Mouse (Mus musculus) MN1 (cell line): ENCODE data around the gene Rbms3.

Experiments used
- DNase-seq: peaks from one replicate; pipeline ENCODE4 v3.0.0-alpha.2; 2016; ENCODE audit warnings: low spot score

Rbms3 gene

GRCm38 (mm10) chr9:117629771-117630170 lies at the start of gene Rbms3:
Gene Rbms3, minus strand, starts transcription at chr9:117629913.
- DNase-seq, result no peak

GRCm38 (mm10) chr9:117673311-117673710 lies 43.6 kb upstream of the Rbms3 start:
- no peak for DNase-seq

DNA sequence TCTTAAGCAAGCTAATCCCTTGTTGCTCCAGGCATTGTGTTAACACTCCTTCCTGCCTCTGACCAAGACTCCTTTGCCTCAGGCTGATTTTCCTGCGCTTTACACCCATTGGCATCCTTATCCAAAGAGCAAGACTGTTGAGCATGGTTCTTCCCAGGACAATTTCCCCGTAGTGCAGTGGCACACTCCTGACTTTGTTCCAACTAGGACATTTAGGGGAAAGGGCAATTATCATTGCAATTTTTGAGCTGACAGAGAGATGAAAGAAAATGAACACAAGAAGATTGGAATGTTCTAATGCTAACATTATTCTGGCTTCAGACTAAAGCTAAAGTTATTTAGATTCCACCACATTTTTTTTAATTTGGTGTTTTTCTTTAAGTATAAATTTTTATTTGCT lies 24.9 kb upstream of the Rbms3 start:
- DNase-seq, result no peak

DNA sequence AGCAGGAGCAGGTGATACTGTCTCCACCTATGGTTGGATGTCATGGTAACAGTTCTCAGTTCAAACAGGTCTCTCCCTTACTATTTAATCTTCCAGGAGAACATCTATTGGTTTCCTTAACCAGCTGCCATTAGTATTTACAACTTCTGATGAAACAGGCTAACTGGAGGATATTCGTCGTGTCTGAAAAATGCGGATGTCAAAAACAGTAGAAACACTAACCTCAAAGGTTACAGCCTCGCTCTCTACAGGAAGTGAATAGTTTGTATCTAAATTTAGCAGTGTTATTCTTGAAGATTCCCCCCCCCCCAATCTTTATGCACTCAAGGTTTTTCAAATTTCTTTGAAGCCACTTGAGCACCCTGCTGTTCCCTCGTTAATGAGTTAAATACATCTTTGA lies 23.9 kb upstream of the Rbms3 start:
- DNase-seq, result no peak

GRCm38 (mm10) chr9:117646131-117646530 lies 16.4 kb upstream of the Rbms3 start:
- DNase-seq, result no peak

DNA sequence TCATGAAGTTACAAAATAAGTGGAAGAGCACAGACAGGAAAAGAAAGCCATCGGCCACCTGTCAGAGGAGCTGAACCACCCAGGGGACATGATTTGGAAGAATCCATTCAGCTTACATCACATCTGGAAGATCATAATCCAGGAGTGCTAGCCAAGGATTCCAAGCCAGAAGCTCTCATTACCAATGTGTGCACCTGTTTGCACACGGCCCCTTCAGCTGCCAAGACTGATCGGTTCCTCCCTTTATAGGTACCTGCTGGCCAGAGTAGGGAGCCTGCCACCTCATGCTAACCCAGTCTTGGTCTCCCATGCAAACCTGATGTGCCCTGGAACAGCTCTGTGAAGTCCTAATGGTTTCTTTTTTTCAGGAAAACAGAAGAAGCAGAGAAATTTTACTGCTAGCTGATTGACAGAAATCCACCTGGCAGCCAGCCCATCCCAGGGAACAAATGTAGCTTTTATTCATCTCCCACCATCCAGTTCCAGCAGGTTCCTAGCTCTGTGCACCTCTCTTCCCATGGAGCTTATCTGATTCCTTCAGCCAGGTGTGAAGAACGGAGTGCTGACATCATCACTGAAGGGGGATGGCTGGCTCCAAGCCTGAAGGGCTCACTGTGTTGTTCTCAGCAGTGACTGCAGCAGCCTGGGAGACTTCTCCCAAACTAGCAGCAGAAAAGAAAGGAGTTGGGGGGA lies 11.5 kb upstream of the Rbms3 start:
- DNase-seq, result no peak

GRCm38 (mm10) chr9:117638623-117639185 lies 9.0 kb upstream of the Rbms3 start:
- DNase-seq, result no peak

DNA sequence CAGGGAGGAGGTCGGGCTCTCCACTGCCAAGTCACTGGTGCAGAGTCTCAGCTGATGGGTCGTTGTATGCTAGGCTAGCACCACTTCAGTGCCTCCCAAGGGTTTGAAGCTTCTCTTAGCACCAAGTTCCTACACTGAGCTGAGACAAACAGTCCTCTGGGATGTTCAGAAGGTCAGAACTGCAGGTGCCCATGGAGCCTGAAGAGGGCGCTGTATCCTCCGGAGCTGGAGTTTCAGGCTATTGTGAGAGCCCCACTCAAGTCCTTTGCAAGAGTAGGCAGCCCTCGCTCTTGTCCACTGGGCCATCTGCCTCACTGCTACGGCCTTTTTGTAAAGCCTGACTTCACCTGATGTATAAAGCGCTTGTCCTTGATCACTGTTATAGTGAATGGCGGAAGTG lies 6.8 kb upstream of the Rbms3 start:
- no peak for DNase-seq

DNA sequence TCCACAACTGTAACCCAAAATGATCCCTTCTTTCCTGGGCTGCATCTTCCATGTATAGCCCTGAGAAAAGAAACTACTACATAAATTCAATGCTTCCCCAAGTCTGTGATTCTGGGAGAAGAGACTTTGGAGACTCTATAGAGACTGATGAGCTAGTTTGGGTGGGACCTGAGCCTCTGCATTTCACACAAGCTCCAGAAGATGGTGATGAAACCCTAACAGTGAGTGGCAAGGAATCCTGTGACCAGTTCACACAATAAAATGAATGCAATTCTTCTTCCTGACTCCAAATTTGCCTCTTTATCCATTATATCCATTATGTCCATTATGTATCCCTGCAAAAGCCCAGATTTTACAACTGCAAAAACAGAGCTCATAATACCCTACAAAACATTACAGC lies 2.5 kb downstream of the Rbms3 start:
- no peak for DNase-seq

GRCm38 (mm10) chr9:117600781-117601180 lies 28.9 kb downstream of the Rbms3 start:
- no peak for DNase-seq

- no peak for DNase-seq
Observed at GRCm38 (mm10) chr9:117599341-117599740, 30.4 kb downstream of the Rbms3 start.

DNA sequence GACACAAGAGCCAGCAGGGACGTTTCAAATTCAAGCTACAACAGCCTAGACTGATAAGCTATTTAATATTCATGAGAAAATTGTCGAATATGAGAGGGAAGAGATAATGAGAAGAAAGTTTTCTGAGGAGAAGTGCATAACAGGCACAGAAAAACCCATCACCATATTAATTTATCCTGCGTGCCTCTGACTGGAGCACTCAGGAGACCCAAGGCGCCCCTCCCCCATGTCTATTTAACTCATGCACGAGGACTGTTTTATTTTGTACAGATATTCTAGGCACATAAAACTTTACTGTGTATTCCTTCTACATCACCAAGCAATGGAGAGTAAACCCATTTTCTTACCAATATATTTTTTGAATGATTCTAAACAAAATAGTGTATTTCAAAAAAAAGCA lies 33.6 kb downstream of the Rbms3 start:
- no peak for DNase-seq

- DNase-seq, result no peak
Observed at GRCm38 (mm10) chr9:117585345-117585744, 44.4 kb downstream of the Rbms3 start.

DNA sequence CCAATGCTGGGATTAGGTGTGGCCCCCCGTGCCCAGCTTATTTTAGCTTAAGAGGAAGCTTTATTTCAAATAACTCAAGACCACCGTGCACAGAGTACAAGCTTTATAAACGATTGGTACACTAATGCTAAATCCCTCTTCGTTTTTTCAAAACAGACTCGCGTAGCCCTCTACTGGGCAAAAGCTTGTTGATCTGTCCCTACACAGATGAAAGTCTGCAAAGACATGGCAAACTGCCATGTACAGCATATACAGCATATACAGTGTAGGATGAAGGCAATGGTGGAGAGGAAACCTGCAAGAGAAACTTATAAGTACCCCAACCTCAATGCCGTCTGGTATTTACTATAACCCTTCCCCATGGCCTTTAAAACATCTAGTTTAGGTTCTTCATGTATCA lies 46.1 kb downstream of the Rbms3 start:
- peak; percentile 52 for DNase-seq

DNA sequence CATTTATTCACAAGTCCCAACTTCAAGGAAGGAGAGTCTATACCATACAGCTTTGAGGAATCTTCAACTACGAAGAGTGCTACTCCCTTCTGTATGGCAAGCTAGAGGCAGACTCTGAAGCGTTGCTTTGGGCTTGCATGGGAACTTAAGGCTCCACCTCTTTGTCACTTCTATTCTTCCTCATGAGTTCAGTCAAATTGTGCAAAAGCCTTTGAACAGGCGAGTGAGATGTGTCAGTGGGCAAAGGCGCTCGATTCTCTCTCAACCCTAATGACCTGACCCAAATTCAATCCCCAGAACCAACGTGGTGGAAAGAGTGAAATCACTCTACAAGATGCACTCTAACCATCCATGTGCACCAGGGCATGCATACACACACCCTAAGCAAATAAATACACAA lies 47.1 kb downstream of the Rbms3 start:
- no peak for DNase-seq

DNA sequence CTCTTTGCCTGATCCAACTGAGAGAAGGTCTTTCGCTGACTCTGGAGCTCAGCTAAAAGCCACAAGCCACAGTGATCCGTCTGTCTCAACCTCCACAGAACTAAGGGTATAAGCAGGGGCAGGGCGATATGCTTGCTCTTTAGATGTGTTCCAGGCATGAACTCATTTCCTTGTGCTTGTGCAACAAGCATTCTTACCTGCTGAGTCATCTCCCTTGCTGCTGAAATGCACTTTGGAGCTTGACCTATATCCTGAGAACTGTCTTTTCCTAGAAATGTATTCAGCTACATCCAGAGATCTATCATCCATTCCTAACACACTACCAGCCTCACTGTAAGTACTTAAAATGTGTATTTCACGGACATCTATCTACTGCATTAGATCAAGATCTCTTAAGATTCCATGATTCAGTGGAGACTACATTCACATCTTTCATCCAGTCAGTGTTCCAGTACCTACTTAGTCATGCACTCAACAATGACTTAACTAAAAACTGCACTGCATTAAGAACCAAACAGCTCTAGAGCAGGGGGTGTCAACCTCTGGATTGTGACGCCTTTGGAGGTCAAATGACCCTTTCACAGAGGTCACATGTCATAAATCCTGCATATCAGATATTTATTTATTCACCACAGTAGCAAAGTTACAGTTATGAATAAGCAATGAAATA lies 58.4 kb downstream of the Rbms3 start:
- peak; percentile 25 for DNase-seq

- DNase-seq, result no peak
Observed at GRCm38 (mm10) chr9:117570240-117570821, 59.4 kb downstream of the Rbms3 start.

DNA sequence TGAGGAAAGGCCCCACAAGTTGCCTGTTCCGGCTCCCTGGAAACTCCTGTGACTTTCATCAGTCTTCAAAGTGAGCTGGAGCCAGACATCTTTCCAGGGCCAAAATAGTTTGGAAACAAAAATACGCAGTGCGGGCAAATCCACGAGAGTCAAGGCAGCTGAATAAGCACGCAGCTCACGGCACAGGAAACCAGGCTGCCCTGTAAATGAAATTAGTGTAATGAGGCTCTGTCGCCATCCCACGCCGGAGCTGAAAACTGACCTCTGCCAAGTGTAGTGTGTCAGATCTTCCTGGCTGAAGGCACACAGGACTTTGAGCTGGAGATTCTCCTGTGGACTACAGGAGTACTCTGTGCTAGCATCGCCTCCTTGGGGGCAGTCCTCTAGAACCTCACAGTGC lies 63.4 kb downstream of the Rbms3 start:
- peak; percentile 55 for DNase-seq

DNA sequence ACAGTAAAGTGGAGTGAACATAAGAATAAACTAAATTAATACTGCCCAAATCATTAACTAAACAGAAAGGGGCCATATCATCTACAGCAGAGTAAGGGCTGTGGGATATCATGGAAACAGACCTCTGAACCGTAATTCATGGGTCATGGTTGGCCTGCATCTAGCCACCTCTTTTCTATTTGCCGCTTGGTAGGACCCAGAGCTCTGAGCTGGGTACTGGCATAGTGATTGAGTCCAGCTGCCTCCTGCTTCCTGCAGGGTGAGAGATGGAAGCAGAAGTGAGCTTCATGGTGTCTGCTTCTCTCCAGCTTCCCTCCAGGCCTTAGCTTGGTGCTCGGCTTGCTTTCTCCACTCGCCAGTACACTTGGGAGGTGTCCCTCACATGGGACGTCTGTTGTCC lies 71.2 kb downstream of the Rbms3 start:
- DNase-seq, result no peak

GRCm38 (mm10) chr9:117554356-117554755 lies 75.4 kb downstream of the Rbms3 start:
- DNase-seq, result no peak

DNA sequence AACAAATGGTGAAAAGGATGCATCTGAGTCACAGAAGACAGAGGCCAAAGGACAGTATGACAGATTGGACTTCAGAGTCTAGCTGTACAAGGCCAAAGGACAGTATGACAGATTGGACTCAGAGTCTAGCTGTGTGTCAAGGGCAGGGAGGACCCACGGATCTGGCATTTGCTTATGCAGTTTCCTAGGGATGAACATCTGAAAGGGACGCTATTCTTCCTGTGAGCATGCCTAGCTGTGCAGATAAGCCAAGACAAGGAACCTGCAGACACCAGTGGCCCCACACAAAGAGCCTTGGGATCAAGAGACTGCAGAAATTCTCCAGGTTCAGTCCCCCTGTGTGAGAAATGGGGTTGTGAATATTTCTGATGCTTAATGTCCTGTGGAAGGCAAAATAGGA lies 100.4 kb downstream of the Rbms3 start:
- no peak for DNase-seq

DNA sequence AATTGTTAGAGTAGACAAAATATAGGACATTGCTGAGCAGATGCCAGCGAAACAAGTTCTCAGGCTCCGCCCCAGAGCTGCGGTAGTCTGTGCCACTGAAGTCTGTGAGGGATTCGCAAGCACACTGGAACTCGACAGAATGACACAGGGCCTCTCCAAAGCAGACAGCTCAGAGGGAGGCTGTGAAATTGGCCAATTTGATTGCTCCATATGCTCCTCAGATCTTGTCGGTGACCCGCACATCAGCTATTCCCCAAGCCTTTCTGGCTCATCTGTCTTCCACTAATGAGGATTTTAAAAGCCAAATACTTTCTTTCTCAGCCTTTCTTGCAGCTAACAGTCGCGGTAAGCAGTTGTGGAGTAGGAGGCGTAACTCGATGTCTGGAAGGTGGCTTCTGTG lies 120.8 kb downstream of the Rbms3 start:
- no peak for DNase-seq

- no peak for DNase-seq
Observed at GRCm38 (mm10) chr9:117491866-117492265, 137.8 kb downstream of the Rbms3 start.
